Mouse (Mus musculus) heart, embryonic 12.5 days (tissue): Measurements from ENCODE around the gene Msantd1. TPM values are rescaled to one million over a fixed set of nuclear protein-coding genes. Genes with fewer than 3 reads are reported as not detected.

Experiments
- ATAC-seq: fragments of 200-750 bp; cut with Nextera tagmentation; 2 replicates; pipeline ENCODE4 v1.8.0; 2017; ENCODE audit warnings: moderate TSS enrichment, moderate library complexity; ENCODE audit not compliant: insufficient number of reproducible peaks, low FRiP score
- H3K27ac ChIP-seq: fragments of 300-500 bp; sonication (generic); 2 replicates; pipeline ENCODE4 v1.5.1; 2016; ENCODE audit warnings: mild to moderate bottlenecking, moderate library complexity; ENCODE audit not compliant: poor library complexity, severe bottlenecking
- H3K27me3 ChIP-seq: fragments of 300-500 bp; sonication (generic); replicated peaks from 2 replicates; pipeline ENCODE4 v1.6.1; 2016; ENCODE audit warnings: mild to moderate bottlenecking, moderate library complexity
- H3K36me3 ChIP-seq: fragments of 300-500 bp; sonication (generic); 2 replicates; pipeline ENCODE4 v1.6.1; 2016; ENCODE audit warnings: mild to moderate bottlenecking, moderate library complexity
- H3K4me1 ChIP-seq: fragments of 300-500 bp; sonication (generic); replicated peaks from 2 replicates; pipeline ENCODE4 v1.6.1; 2016; ENCODE audit warnings: mild to moderate bottlenecking
- H3K4me2 ChIP-seq: fragments of 300-500 bp; sonication (generic); 2 replicates; pipeline ENCODE4 v1.6.1; 2016; ENCODE audit warnings: mild to moderate bottlenecking, moderate library complexity
- H3K4me3 ChIP-seq: fragments of 300-500 bp; sonication (generic); 2 replicates; pipeline ENCODE4 v1.5.1; 2016; ENCODE audit warnings: mild to moderate bottlenecking
- H3K9ac ChIP-seq: fragments of 300-500 bp; sonication (generic); 2 replicates; pipeline ENCODE4 v1.6.1; 2016; ENCODE audit warnings: mild to moderate bottlenecking, moderate library complexity
- H3K9me3 ChIP-seq: fragments of 300-500 bp; sonication (generic); replicated peaks from 2 replicates; pipeline ENCODE4 v1.6.1; 2016; ENCODE audit warnings: mild to moderate bottlenecking, moderate library complexity
- WGBS: fragments of 180-500 bp; shearing (Covaris S2); methylation state at CpG from one replicate; pipeline ENCODE4 v1.1.7; 2016; 5-methylcytosine and 5-hydroxymethylcytosine counted together
- polyA plus RNA-seq: library from polyadenylated mRNA; unstranded; fragments of >200 nt; fragmentation: Nextera tagmentation; extraction: Ambion mirVana; gene quantifications from 2 replicates; pipeline ENCODE4 v1.2.1, GENCODE M21; 2016

The Msantd1 gene
- polyA plus RNA-seq, 1 experiment from 2014 or later, result 0.31 TPM

DNA sequence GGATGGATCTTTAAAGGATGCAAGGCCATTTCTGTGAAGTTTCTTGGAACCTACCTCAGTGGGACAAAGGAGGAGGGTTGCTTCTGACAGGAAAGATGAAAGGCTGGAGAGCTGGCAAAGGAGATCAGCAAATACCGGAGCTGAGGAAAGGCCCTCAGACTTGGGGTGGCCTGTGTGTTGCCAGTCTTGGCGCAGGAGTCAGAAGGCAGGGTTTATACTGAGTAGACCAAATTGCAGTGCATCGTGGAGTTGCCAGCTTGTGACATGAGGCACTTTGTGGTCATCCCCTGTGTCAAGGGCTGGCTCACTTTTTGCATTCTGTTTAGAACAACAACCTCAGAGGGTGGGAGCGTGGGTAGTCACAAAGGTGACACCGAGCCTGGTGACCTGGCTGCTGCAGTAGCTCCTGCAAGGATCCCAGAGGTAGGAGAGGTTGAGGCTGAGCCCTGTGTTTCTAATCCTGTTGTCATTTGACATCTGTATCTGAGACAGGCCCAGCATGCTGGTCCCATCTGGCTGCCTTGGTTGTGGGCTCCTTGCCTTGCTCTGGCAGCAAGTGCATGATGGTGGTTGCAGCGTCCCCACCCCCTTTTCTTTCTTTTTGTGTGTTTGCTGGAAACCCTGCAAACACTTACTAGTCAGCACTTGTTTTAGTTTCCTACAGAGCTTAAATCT lies 42.8 kb downstream of the Msantd1 start:
- WGBS, result 79% methylated on average over 6 of the region's 6 CpGs

DNA sequence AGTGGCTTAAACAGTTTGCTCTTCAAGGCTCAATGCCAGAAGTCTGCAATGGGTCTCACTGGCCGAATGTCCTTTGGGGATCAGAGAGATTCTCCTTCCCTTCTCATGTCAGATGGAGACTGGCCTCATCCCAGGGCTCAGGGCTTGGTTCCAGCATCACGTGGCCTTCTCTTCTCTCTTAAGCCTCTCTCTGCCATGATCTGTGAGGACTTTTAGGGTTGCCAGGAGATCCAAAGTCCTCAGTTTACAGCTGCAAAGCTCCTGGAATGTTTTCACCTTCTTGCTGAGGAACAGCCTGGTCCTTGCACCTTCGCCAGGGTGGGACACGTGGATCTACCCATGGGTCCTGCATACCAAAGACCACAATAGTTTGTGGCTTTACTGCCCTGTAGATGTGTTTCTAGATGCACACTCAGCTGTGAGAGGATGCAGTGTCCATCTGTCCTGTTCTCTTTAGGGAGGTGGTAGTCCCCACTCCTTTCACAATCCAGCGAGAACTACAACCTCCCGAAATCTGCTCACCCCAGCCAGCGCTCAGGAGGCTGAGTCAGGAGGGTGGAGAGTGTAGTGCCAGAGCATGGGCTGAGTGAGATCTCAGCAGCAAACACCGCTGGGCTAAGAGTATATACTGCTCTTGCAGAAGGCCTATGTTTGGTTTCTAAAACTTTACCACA lies 43.5 kb downstream of the Msantd1 start:
- H3K27ac ChIP-seq, result 0 out of 2 replicates have a peak overlapping the region, but pooled peaks have one; percentile 14
- no peak overlapping the region for H3K4me3 ChIP-seq

More for the DNA sequence above, 42.8 kb downstream of the Msantd1 start:
- H3K4me3 ChIP-seq, result peak overlapping the region; percentile 87
- no peaks in the 10 kb centered on the region for H3K27me3 ChIP-seq
- H3K36me3 ChIP-seq, result peaks cover 12% of the 10 kb centered on the region
- H3K27ac ChIP-seq, result 0 out of 2 replicates have a peak overlapping the region, but pooled peaks have one; percentile 14
- H3K4me2 ChIP-seq, result peak overlapping the region; percentile 82
- 0 out of 2 replicates have a peak, but pooled peaks cover 3% of the 10 kb centered on the region for H3K9me3 ChIP-seq
- peak overlapping the region; percentile 95 for H3K9ac ChIP-seq
- no peak for ATAC-seq
- peaks cover 51% of the 10 kb centered on the region for H3K4me1 ChIP-seq

DNA sequence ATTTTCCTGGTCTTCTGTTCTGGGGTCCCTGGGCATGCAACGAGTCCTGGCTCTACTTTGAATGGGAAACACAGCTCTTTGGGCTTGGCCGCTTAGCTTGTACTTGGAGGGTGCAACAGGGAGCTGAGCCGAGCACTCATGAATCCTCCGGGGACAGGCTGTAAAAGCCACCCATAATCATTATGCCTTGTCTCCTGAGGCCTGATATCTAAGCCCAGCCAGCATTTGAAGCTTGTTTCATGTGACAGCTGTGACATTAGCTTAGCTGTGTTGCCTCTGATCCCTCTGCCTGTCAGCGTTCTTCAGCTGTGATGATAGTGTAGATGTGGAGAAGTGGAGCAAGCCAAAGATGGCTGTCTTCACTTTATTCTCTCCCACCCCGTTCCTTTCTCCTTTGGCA lies 46.7 kb downstream of the Msantd1 start:
- Histone ChIP-seq H3K4me3 (no peak overlapping the region), H3K4me2 (peak overlapping the region; percentile 35), H3K9me3 (0 out of 2 replicates have a peak, but pooled peaks cover 3% of the 10 kb centered on the region), H3K36me3 (peaks cover 12% of the 10 kb centered on the region), H3K4me1 (peaks cover 79% of the 10 kb centered on the region), H3K27ac (peak overlapping the region; percentile 74), H3K9ac (no peak overlapping the region), H3K27me3 (no peaks in the 10 kb centered on the region)
- no peak for ATAC-seq
- 34% methylated on average over 6 of the region's 6 CpGs for WGBS

More for the DNA sequence above, 43.5 kb downstream of the Msantd1 start:
- WGBS, result 93% methylated on average over 8 of the region's 8 CpGs
- no peak overlapping the region for H3K9ac ChIP-seq
- 0 out of 2 replicates have a peak, but pooled peaks cover 3% of the 10 kb centered on the region for H3K9me3 ChIP-seq
- H3K4me1 ChIP-seq, result peaks cover 58% of the 10 kb centered on the region
- peaks cover 12% of the 10 kb centered on the region for H3K36me3 ChIP-seq
- ATAC-seq, result no peak
- H3K4me2 ChIP-seq, result peak overlapping the region; percentile 82
- H3K27me3 ChIP-seq, result no peaks in the 10 kb centered on the region

DNA sequence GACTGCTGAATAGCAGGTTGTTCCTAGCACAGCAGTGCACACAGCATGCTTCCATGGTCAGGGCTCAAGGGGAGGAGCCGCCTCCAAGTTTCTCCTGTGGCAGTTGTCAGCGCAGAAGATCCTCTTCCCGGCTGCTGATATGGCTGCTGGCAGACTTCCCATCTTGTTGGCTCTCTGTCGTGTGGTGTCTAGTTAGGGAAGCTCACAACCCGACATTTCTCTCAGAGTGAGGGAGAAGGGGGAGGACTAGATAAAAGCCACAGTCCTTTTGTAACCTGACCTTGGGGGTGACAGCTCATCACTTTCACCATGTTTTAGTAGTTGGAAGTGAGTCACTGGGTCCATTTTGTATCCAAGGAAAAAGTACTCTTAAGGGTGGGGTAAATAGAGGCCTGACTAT lies 47.8 kb downstream of the Msantd1 start:
- peak overlapping the region; percentile 74 for H3K27ac ChIP-seq
- ATAC-seq, result peak; percentile 34; the same call in 1 of the 2 replicates
- H3K4me2 ChIP-seq, result peak overlapping the region; percentile 35
- H3K36me3 ChIP-seq, result peaks cover 12% of the 10 kb centered on the region
- H3K4me3 ChIP-seq, result no peak overlapping the region
- no peak overlapping the region for H3K9ac ChIP-seq
- peaks cover 82% of the 10 kb centered on the region for H3K4me1 ChIP-seq
- H3K27me3 ChIP-seq, result no peaks in the 10 kb centered on the region
- WGBS, result 13% methylated on average over 5 of the region's 5 CpGs
- H3K9me3 ChIP-seq, result 0 out of 2 replicates have a peak, but pooled peaks cover 3% of the 10 kb centered on the region

DNA sequence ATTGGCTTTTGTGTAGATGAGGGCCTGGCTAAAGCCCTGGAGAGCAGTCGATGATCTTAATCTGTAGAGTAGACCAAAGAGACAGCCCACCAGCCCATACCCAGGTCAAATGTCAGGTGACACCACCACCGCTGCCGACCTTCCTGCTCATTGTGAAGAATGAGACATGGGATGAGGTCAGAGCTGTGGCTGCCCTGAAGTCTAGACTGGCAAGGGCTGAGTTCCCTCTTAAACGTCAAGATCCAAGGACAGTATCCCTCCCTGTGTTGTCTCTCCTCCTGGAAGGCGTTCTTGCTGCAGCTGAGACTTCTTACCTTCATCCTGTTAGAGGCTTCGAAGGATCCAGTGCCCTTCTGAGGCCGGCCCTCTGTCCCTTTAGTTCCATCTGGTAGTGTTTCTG lies 48.3 kb downstream of the Msantd1 start:
- no peak overlapping the region for H3K4me3 ChIP-seq
- no peak for ATAC-seq
- peaks cover 12% of the 10 kb centered on the region for H3K36me3 ChIP-seq
- peak overlapping the region; percentile 74 for H3K27ac ChIP-seq
- 59% methylated on average over 7 of the region's 7 CpGs for WGBS
- H3K4me2 ChIP-seq, result no peak overlapping the region
- no peaks in the 10 kb centered on the region for H3K27me3 ChIP-seq
- H3K9me3 ChIP-seq, result 0 out of 2 replicates have a peak, but pooled peaks cover 3% of the 10 kb centered on the region
- peaks cover 82% of the 10 kb centered on the region for H3K4me1 ChIP-seq
- H3K9ac ChIP-seq, result no peak overlapping the region

DNA sequence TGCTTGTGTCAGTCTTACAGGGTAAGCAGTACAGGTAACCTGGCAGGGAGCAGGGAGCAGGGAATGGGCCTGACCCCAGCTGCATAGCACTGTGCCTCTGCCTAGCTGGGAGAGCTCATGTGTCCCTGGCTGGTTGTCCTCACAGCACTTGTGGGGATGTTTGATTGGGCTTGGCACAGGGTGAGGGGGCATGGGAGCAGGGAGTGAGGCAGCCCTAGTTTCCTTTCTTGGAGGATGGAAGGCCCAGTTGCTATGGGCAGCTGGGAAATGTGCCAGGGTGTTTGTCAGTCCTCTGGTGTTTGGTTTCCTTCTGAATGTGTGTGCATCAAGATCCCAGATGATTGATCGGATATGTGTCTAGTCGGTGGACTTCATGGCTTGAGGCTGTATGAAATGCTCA lies 49.2 kb downstream of the Msantd1 start:
- H3K27ac ChIP-seq, result peak overlapping the region; percentile 23; the same call in 1 of the 2 replicates
- H3K4me3 ChIP-seq, result no peak overlapping the region
- no peak for ATAC-seq
- peaks cover 8% of the 10 kb centered on the region for H3K36me3 ChIP-seq
- no peak overlapping the region for H3K9ac ChIP-seq
- H3K9me3 ChIP-seq, result 0 out of 2 replicates have a peak, but pooled peaks cover 3% of the 10 kb centered on the region
- H3K4me2 ChIP-seq, result no peak overlapping the region
- H3K27me3 ChIP-seq, result no peaks in the 10 kb centered on the region
- WGBS, result 76% methylated on average over 2 of the region's 2 CpGs
- H3K4me1 ChIP-seq, result peaks cover 84% of the 10 kb centered on the region

DNA sequence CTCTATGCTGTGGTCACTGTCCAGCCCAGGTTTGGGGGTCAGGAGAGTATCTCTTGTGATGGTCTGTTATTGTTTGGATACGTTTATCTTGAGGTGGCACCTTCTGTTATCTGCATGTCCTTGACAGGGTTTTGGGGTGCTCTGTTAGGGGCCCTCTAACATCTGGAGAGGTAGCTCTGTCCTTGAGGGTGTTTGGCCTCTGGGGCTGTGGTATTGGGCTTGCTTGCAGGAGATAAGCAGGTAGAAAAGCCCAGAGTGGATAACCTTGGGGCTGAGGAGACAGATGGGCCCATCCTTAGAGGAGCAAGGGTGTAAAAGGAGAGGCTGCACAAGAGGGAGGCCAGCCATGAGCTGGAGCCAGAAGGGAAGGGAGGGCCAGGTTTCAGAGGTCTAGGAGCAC lies 52.2 kb downstream of the Msantd1 start:
- H3K4me1 ChIP-seq, result peaks cover 81% of the 10 kb centered on the region
- H3K36me3 ChIP-seq, result peaks cover 7% of the 10 kb centered on the region
- no peak overlapping the region for H3K27ac ChIP-seq
- H3K4me3 ChIP-seq, result no peak overlapping the region
- no peak overlapping the region for H3K9ac ChIP-seq
- H3K9me3 ChIP-seq, result no peaks in the 10 kb centered on the region
- no peak for ATAC-seq
- no peak overlapping the region for H3K4me2 ChIP-seq
- WGBS, result 39% methylated on average over 1 of the region's 1 CpGs
- no peaks in the 10 kb centered on the region for H3K27me3 ChIP-seq

DNA sequence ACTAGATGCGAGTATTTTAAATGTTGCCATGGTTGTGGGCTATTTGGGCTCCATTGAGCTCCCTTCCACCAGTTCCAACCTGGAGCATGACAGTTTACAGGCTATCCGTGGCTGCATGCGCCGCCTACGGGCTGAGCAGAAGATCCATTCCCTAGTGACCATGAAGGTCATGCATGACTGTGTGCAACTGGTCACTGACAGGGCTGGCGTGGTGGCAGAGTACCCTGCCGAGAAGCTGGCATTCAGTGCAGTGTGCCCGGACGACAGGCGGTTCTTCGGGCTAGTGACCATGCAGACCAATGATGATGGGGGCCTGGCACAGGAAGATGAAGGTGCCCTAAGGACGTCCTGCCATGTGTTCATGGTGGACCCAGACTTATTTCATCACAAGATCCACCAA lies 57.7 kb downstream of the Msantd1 start:
- Histone ChIP-seq H3K36me3 (peaks cover 47% of the 10 kb centered on the region), H3K9me3 (no peaks in the 10 kb centered on the region), H3K4me1 (peaks cover 44% of the 10 kb centered on the region), H3K4me2 (no peak overlapping the region), H3K27ac (no peak overlapping the region), H3K27me3 (no peaks in the 10 kb centered on the region), H3K4me3 (no peak overlapping the region), H3K9ac (no peak overlapping the region)
- WGBS, result 95% methylated on average over 12 of the region's 12 CpGs
- no peak for ATAC-seq

DNA sequence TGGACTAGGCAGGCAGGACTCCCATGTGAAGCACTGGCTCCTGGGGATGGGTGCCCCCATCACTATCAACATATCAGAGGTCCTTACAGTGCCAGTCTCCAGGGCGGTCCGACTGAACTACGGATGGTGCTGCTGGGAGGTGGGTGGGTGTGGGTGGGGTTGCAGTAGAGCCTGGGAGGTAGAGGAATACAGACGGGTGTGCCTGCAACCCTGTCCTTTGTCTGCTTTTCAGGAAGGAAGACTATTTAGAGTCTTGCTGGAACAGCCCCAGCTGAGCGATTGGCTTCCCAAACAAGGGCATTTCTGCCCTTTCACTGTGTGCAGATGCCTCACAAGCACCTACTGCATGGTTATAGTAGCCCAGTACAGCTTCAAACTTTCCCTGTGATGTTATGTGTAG lies 60.6 kb downstream of the Msantd1 start:
- ATAC-seq, result no peak

DNA sequence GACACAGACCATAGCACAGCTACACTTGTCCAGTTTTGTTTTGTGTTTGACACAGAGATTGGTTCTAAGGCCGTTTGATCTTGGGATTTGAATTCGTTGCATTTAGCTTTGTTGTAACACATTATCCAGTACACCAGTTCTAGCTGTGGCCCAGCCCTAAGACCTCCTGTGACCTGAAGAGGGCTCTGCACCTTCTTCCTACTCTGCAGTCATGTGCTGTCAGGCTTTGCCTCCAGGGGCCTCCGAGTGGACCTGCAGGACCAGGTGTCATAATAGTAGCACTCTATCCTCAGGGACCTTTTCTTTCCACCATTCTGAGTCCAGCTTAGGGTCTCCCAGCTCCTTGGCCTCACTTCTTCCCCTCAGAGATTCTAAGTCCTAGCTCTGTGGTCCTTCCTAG lies 64.7 kb downstream of the Msantd1 start:
- Histone ChIP-seq H3K27me3 (no peaks in the 10 kb centered on the region), H3K4me3 (no peak overlapping the region), H3K36me3 (peaks cover 42% of the 10 kb centered on the region), H3K9ac (no peak overlapping the region), H3K27ac (peak overlapping the region; percentile 68; the same call in 1 of the 2 replicates), H3K4me2 (no peak overlapping the region), H3K9me3 (no peaks in the 10 kb centered on the region), H3K4me1 (peaks cover 69% of the 10 kb centered on the region)
- no peak for ATAC-seq
- 77% methylated on average over 3 of the region's 3 CpGs for WGBS

More for the DNA sequence above, 60.6 kb downstream of the Msantd1 start:
- peaks cover 51% of the 10 kb centered on the region for H3K36me3 ChIP-seq
- H3K27me3 ChIP-seq, result no peaks in the 10 kb centered on the region
- H3K27ac ChIP-seq, result no peak overlapping the region
- H3K9ac ChIP-seq, result no peak overlapping the region
- peaks cover 48% of the 10 kb centered on the region for H3K4me1 ChIP-seq
- WGBS, result 65% methylated on average over 5 of the region's 5 CpGs
- H3K9me3 ChIP-seq, result no peaks in the 10 kb centered on the region
- H3K4me2 ChIP-seq, result no peak overlapping the region
- H3K4me3 ChIP-seq, result no peak overlapping the region
